Mouse (Mus musculus) heart, embryonic 16.5 days (tissue): ENCODE data around the gene Poln. TPM values are rescaled to one million over a fixed set of nuclear protein-coding genes. Genes with fewer than 3 reads are reported as not detected.

Source experiments
- ATAC-seq: fragments of 200-750 bp; cut with Nextera tagmentation; replicated peaks from 2 replicates; pipeline ENCODE4 v1.8.0; 2017; ENCODE audit warnings: moderate number of reproducible peaks; ENCODE audit not compliant: insufficient read depth, low FRiP score; ENCODE audit errors: extremely low read depth
- H3K27ac ChIP-seq: fragments of 300-500 bp; sonication (generic); 2 replicates; pipeline ENCODE4 v1.5.1; 2014; ENCODE audit warnings: mild to moderate bottlenecking, low read length, control low read depth, moderate library complexity
- H3K27me3 ChIP-seq: fragments of 300-500 bp; sonication (generic); 2 replicates; pipeline ENCODE4 v1.6.1; 2014; ENCODE audit warnings: low read length, mixed read lengths; ENCODE audit not compliant: control insufficient read depth, insufficient read depth
- H3K36me3 ChIP-seq: fragments of 300-500 bp; sonication (generic); 2 replicates; pipeline ENCODE4 v1.6.1; 2014; ENCODE audit not compliant: control insufficient read depth, insufficient read depth
- H3K4me1 ChIP-seq: fragments of 300-500 bp; sonication (generic); 2 replicates; pipeline ENCODE4 v1.6.1; 2014; ENCODE audit warnings: low read length, mixed read lengths; ENCODE audit not compliant: control insufficient read depth, insufficient read depth
- H3K4me2 ChIP-seq: fragments of 300-500 bp; sonication (generic); 2 replicates; pipeline ENCODE4 v1.6.1; 2014; ENCODE audit warnings: low read depth, mild to moderate bottlenecking, control low read depth, low read length
- H3K4me3 ChIP-seq: fragments of 300-500 bp; sonication (generic); 2 replicates; pipeline ENCODE4 v1.5.1; 2014; ENCODE audit warnings: mild to moderate bottlenecking, control low read depth, low read length
- H3K9ac ChIP-seq: fragments of 300-500 bp; sonication (generic); 2 replicates; pipeline ENCODE4 v1.6.1; 2014; ENCODE audit warnings: low read length, control low read depth
- H3K9me3 ChIP-seq: fragments of 300-500 bp; sonication (generic); replicated peaks from 2 replicates; pipeline ENCODE4 v1.6.1; 2016; ENCODE audit warnings: low read length; ENCODE audit not compliant: control insufficient read depth
- WGBS: fragments of 180-500 bp; shearing (Covaris S2); extraction: QIAGEN DNeasy Blood & Tissue Kit; methylation state at CpG from one replicate; pipeline ENCODE4 v1.1.7; 2014; 5-methylcytosine and 5-hydroxymethylcytosine counted together
- polyA plus RNA-seq: library from polyadenylated mRNA; unstranded; fragments of >200 nt; fragmentation: Nextera tagmentation; extraction: Ambion mirVana; gene quantifications from 2 replicates; pipeline ENCODE4 v1.2.1, GENCODE M21; 2015

The Poln gene
- polyA plus RNA-seq, 1 experiment from 2014 or later: 0.55 TPM

- Histone ChIP-seq H3K27ac (no peak overlapping the region), H3K27me3 (no peaks in the 10 kb centered on the region), H3K4me1 (peaks cover 20% of the 10 kb centered on the region), H3K4me2 (no peak overlapping the region), H3K9me3 (no peaks in the 10 kb centered on the region), H3K4me3 (no peak overlapping the region), H3K36me3 (no peaks in the 10 kb centered on the region), H3K9ac (no peak overlapping the region)
- WGBS: 32% methylated on average over 4 of the region's 4 CpGs
- ATAC-seq: no peak
These were observed 32.8 kb upstream of the Poln start for GRCm38 (mm10) chr5:34202006-34202405.

- no peak overlapping the region for H3K27ac ChIP-seq
- no peak overlapping the region for H3K4me2 ChIP-seq
- no peak overlapping the region for H3K9ac ChIP-seq
- 50% methylated on average over 2 of the region's 2 CpGs for WGBS
- no peaks in the 10 kb centered on the region for H3K27me3 ChIP-seq
- no peak overlapping the region for H3K4me3 ChIP-seq
- ATAC-seq: peak; percentile 33; the same call in 1 of the 2 replicates
- no peaks in the 10 kb centered on the region for H3K36me3 ChIP-seq
- H3K9me3 ChIP-seq: no peaks in the 10 kb centered on the region
- peaks cover 20% of the 10 kb centered on the region for H3K4me1 ChIP-seq
These were observed 32.1 kb upstream of the Poln start for GRCm38 (mm10) chr5:34201396-34201795.

- no peaks in the 10 kb centered on the region for H3K27me3 ChIP-seq
- peaks cover 12% of the 10 kb centered on the region for H3K4me1 ChIP-seq
- no peak overlapping the region for H3K9ac ChIP-seq
- no peaks in the 10 kb centered on the region for H3K9me3 ChIP-seq
- H3K4me3 ChIP-seq: no peak overlapping the region
- H3K27ac ChIP-seq: no peak overlapping the region
- no peak overlapping the region for H3K4me2 ChIP-seq
- 81% methylated on average over 6 of the region's 6 CpGs for WGBS
- ATAC-seq: no peak
- no peaks in the 10 kb centered on the region for H3K36me3 ChIP-seq
These were observed 29.4 kb upstream of the Poln start for GRCm38 (mm10) chr5:34198615-34199014.

GRCm38 (mm10) chr5:34197243-34197642, 28.0 kb upstream of the Poln start:
- H3K36me3 ChIP-seq: no peaks in the 10 kb centered on the region
- no peak overlapping the region for H3K4me3 ChIP-seq
- no peaks in the 10 kb centered on the region for H3K9me3 ChIP-seq
- H3K9ac ChIP-seq: no peak overlapping the region
- H3K4me2 ChIP-seq: no peak overlapping the region
- no peak for ATAC-seq
- 73% methylated on average over 4 of the region's 4 CpGs for WGBS
- H3K4me1 ChIP-seq: peaks cover 12% of the 10 kb centered on the region
- H3K27me3 ChIP-seq: no peaks in the 10 kb centered on the region
- no peak overlapping the region for H3K27ac ChIP-seq

- ATAC-seq: peak; percentile 24; the same call in 1 of the 2 replicates
- 74% methylated on average over 7 of the region's 7 CpGs for WGBS
- H3K4me2 ChIP-seq: no peak overlapping the region
These were observed 27.2 kb upstream of the Poln start for GRCm38 (mm10) chr5:34196423-34196822.

GRCm38 (mm10) chr5:34195786-34196185, 26.5 kb upstream of the Poln start:
- Histone ChIP-seq H3K4me3 (no peak overlapping the region), H3K9me3 (no peaks in the 10 kb centered on the region), H3K27me3 (no peaks in the 10 kb centered on the region), H3K36me3 (no peaks in the 10 kb centered on the region), H3K4me1 (peaks cover 4% of the 10 kb centered on the region; the same call in 1 of the 2 replicates), H3K9ac (no peak overlapping the region), H3K27ac (no peak overlapping the region), H3K4me2 (no peak overlapping the region)
- no peak for ATAC-seq
- WGBS: 87% methylated on average over 12 of the region's 12 CpGs

More at GRCm38 (mm10) chr5:34196423-34196822, 27.2 kb upstream of the Poln start:
- H3K27me3 ChIP-seq: no peaks in the 10 kb centered on the region
- H3K9me3 ChIP-seq: no peaks in the 10 kb centered on the region
- H3K4me3 ChIP-seq: no peak overlapping the region
- H3K9ac ChIP-seq: no peak overlapping the region
- no peaks in the 10 kb centered on the region for H3K36me3 ChIP-seq
- H3K27ac ChIP-seq: no peak overlapping the region
- peaks cover 6% of the 10 kb centered on the region for H3K4me1 ChIP-seq

- 63% methylated on average over 6 of the region's 6 CpGs for WGBS
- Histone ChIP-seq H3K4me2 (no peak overlapping the region), H3K36me3 (no peaks in the 10 kb centered on the region), H3K4me1 (peaks cover 7% of the 10 kb centered on the region; the same call in 1 of the 2 replicates), H3K9ac (no peak overlapping the region), H3K27ac (no peak overlapping the region), H3K27me3 (no peaks in the 10 kb centered on the region), H3K9me3 (no peaks in the 10 kb centered on the region), H3K4me3 (no peak overlapping the region)
- no peak for ATAC-seq
These were observed 25.9 kb upstream of the Poln start for GRCm38 (mm10) chr5:34194975-34195662.

GRCm38 (mm10) chr5:34194426-34194825, 25.2 kb upstream of the Poln start:
- WGBS: 61% methylated on average over 1 of the region's 1 CpGs
- ATAC-seq: no peak
- Histone ChIP-seq H3K4me2 (no peak overlapping the region), H3K4me3 (no peak overlapping the region), H3K4me1 (peaks cover 9% of the 10 kb centered on the region), H3K27me3 (no peaks in the 10 kb centered on the region), H3K36me3 (no peaks in the 10 kb centered on the region), H3K27ac (no peak overlapping the region), H3K9ac (no peak overlapping the region), H3K9me3 (no peaks in the 10 kb centered on the region)

- Histone ChIP-seq H3K4me3 (no peak overlapping the region), H3K27me3 (no peaks in the 10 kb centered on the region), H3K4me2 (no peak overlapping the region), H3K36me3 (no peaks in the 10 kb centered on the region), H3K9ac (no peak overlapping the region), H3K27ac (no peak overlapping the region), H3K9me3 (no peaks in the 10 kb centered on the region), H3K4me1 (peaks cover 21% of the 10 kb centered on the region)
- WGBS: 66% methylated on average over 4 of the region's 4 CpGs
- ATAC-seq: no peak
These were observed 22.6 kb upstream of the Poln start for GRCm38 (mm10) chr5:34191843-34192242.
